Mouse (Mus musculus) regulatory T cell (primary cell): ENCODE data around the gene Mageb16.

Experiments used
- in situ Hi-C: fragments of 300-600 bp; cut with MboI, MseI; formaldehyde crosslinking; loops from one replicate; pipeline ENCODE4 v1.15.1; 2025; ENCODE audit warnings: high pct_unique_total_duplicates

Mageb16 gene

DNA sequence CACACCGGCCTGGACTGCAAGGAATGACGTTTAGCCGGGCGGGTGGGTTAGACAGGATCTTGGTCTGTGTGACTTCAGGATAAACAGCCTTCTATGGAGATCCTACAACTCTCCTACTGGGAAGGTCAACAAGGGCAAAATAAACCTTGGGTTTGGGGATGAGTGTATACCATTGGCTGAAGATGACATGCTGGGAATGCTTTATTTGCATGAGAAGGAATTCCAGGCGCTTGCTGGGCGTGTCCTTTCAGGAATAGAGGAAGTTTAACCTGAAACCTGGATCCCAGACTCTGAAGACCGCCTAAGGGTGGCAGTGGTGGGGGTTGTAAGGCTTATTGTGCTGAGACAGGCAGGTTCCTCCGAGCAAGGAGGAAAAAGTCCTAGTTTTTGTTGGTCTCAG is at the start of gene Mageb16:
Mageb16 (minus strand) TSS at position 25 of the 400 bp plus-strand sequence.
- in situ Hi-C loops, result no loop called here

DNA sequence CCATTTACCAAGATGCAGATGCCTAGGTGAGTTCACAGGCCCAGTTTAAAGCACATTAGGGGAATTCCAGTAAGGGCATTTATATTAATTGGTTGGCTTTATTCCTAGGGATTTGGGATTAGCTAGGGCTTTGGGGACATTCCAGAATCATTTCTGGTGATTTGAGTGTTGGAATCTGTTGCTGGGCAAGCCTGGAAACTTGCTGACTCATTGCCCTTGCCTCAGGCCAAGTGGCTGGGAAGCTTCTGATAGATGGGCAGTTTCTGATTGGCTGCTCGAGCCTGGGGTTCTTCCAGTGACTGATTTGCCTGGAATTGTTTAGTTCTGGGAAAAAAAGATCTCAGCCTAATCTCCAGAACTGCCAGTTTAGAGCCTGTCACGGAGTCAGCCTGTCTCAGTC is 20.1 kb downstream of the Mageb16 start:
- in situ Hi-C loops, result no loop called here

DNA sequence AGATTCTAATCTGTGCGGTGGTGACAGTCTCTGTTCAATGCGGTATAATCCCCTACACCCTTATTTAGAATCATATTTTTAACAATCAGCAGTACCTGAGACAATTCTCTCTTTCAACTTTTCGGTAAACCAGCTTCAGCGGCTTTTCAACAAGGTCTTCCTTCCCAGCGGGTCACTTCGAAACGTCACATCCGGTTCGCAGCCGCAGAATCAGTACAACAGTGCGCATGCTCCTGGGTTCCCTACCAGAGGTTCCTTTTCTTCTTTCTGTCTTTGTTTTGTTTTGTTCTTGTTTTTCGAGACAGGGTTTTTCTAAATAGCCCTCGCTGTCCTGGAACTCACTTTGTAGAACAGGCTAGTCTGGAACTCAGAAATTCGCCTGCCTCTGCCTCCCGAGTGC is 35.8 kb downstream of the Mageb16 start:
- in situ Hi-C loops, result no loop called here

DNA sequence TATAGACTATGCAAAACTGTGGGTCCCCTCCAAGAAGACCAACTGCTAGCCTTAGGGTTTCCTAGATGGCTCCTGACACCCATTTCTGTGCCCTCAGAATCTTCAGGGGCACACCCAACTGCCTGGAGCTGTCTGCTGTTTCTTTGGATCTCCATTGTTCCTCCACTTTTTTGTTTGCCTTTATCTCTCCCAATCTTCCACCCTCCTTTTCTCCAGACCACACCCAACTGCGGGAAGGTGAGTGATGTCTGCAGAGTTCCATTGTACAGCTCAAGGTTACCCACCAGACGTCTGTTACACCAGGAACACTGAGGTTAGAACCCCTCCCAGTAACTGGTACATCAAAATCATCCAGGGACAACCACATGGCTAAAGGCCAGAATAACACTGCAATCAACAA is 64.8 kb downstream of the Mageb16 start:
- in situ Hi-C loops, result no loop called here
